Mouse (Mus musculus): Measurements from ENCODE around the gene Irak1.

Gene Irak1

GRCm38 (mm10) chrX:73966248-73967176 is 57.2 kb downstream of the Irak1 start, which contains the start of gene Hcfc1:
Gene Hcfc1, minus strand, starts transcription at chrX:73966357.
- DNase-seq (ENCODE audit: low spot score) = peak; percentile 90

GRCm38 (mm10) chrX:73965307-73965706 is 58.4 kb downstream of the Irak1 start:
- DNase-seq (ENCODE audit: low spot score) = peak; percentile 59

- no peak for DNase-seq (ENCODE audit: low spot score)
These were observed 59.4 kb downstream of the Irak1 start for GRCm38 (mm10) chrX:73964363-73964762.
